Mouse (Mus musculus): Measurements from ENCODE around the gene Zcchc8. TPM values are rescaled to one million over a fixed set of nuclear protein-coding genes. Genes with fewer than 3 reads are reported as not detected.

The Zcchc8 gene
- total and polyA plus RNA-seq, 2 experiments from 2014 or later: 40.6 to 46.3 TPM

DNA sequence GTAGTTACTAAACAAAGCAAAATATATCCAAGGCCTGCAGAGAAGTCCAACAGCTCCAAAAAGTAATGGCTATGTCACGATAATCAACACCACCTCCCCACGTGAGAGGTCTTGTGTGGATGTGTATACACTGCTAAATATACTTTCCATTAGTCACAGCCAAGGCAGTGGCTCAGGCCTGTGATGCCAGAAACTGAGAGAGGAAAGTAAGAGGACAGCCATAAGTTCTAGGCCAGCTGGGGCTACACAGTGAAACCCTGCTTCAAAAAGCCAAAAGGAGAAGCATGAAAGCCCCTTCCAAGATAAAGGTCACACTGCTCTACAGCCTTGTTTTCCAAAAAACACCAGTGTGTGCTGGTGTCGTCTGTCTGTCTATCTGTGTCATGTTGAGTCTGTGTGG lies 59.3 kb downstream of the Zcchc8 start:
- TF ChIP-seq CTCF (IDR thresholded peaks at IDR 0.05): no peak
- no peak for ATAC-seq (ENCODE audit: low FRiP score)
- H3K36me3 ChIP-seq (ENCODE audit: insufficient read depth, low read length): no peaks in the 10 kb centered on the region
- no peak overlapping the region for H3K4me2 ChIP-seq (ENCODE audit: low read depth, low read length, poor library complexity, severe bottlenecking)
- H3K4me1 ChIP-seq (ENCODE audit: insufficient read depth, low read length): no peaks in the 10 kb centered on the region
- no peaks in the 10 kb centered on the region for H3K9me3 ChIP-seq (ENCODE audit: low read length)
- no peaks in the 10 kb centered on the region for H3K27me3 ChIP-seq (ENCODE audit: insufficient read depth, low read length)
- WGBS: 82% methylated on average over 3 of the region's 3 CpGs
- H3K4me3 ChIP-seq (ENCODE audit: low read depth, low read length): no peak overlapping the region
- DNase-seq (ENCODE audit: low spot score): no peak
- no peak overlapping the region for H3K9ac ChIP-seq (replicated peaks; ENCODE audit: low read length, poor library complexity, severe bottlenecking)
- no peak overlapping the region for H3K27ac ChIP-seq (ENCODE audit: low read depth, low read length)

DNA sequence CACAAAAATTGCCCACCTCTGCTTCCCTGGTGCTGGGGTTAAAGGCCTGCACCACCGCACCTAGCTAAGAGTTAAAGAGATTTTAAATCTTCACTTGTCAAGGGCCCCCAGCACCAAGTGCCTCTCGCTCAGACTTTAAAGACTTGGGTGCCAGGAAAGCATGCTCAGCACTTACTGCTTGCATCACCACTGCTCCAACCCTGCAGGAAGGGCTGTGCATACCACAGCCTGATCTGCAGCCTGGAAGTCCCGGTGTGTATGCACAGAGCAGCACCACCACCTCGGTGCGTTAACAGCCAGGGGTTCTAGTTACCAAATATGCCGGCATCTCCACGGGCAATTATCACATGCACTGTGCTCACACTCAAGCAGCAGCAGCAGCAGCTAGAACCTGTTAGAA lies 63.2 kb downstream of the Zcchc8 start:
- H3K27ac ChIP-seq (ENCODE audit: low read depth, low read length): no peak overlapping the region
- H3K4me2 ChIP-seq (ENCODE audit: low read depth, low read length, poor library complexity, severe bottlenecking): no peak overlapping the region
- 79% methylated on average over 7 of the region's 7 CpGs for WGBS
- no peak for TF ChIP-seq CTCF (IDR thresholded peaks at IDR 0.05)
- no peaks in the 10 kb centered on the region for H3K27me3 ChIP-seq (ENCODE audit: insufficient read depth, low read length)
- ATAC-seq (ENCODE audit: low FRiP score): no peak
- no peaks in the 10 kb centered on the region for H3K9me3 ChIP-seq (ENCODE audit: low read length)
- no peak overlapping the region for H3K4me3 ChIP-seq (ENCODE audit: low read depth, low read length)
- no peaks in the 10 kb centered on the region for H3K4me1 ChIP-seq (ENCODE audit: insufficient read depth, low read length)
- H3K9ac ChIP-seq (replicated peaks; ENCODE audit: low read length, poor library complexity, severe bottlenecking): no peak overlapping the region
- DNase-seq (ENCODE audit: low spot score): no peak
- peaks cover 12% of the 10 kb centered on the region for H3K36me3 ChIP-seq (ENCODE audit: insufficient read depth, low read length)

DNA sequence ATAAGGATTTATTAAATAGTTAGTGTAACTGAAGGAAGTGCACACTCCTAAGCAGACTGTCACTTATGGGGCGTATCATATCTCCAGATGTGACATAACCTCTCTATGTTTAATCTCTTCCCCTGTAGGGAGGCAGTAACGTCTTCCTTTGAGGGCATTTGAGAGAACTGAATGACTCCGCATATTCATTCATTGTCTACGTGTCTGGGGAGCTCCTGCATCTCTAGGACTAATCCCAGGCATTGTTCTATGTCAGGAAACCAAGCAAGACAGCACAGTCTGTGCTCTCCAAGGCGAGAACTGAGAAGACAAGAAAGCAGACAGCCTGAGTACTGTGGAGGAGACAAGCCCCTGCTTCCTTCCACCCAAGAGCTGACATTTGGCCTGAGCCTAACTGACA lies 66.0 kb downstream of the Zcchc8 start:
- Histone ChIP-seq H3K4me2 (ENCODE audit: low read depth, low read length, poor library complexity, severe bottlenecking) (no peak overlapping the region), H3K4me1 (ENCODE audit: insufficient read depth, low read length) (no peaks in the 10 kb centered on the region), H3K4me3 (ENCODE audit: low read depth, low read length) (no peak overlapping the region), H3K36me3 (ENCODE audit: insufficient read depth, low read length) (peaks cover 12% of the 10 kb centered on the region), H3K27me3 (ENCODE audit: insufficient read depth, low read length) (no peaks in the 10 kb centered on the region), H3K9me3 (ENCODE audit: low read length) (no peaks in the 10 kb centered on the region), H3K27ac (ENCODE audit: low read depth, low read length) (no peak overlapping the region), H3K9ac (replicated peaks; ENCODE audit: low read length, poor library complexity, severe bottlenecking) (no peak overlapping the region)
- DNase-seq (ENCODE audit: low spot score) (no peak), ATAC-seq (ENCODE audit: low FRiP score) (no peak)
- TF ChIP-seq CTCF (IDR thresholded peaks at IDR 0.05): no peak
- 21% methylated on average over 5 of the region's 5 CpGs for WGBS

DNA sequence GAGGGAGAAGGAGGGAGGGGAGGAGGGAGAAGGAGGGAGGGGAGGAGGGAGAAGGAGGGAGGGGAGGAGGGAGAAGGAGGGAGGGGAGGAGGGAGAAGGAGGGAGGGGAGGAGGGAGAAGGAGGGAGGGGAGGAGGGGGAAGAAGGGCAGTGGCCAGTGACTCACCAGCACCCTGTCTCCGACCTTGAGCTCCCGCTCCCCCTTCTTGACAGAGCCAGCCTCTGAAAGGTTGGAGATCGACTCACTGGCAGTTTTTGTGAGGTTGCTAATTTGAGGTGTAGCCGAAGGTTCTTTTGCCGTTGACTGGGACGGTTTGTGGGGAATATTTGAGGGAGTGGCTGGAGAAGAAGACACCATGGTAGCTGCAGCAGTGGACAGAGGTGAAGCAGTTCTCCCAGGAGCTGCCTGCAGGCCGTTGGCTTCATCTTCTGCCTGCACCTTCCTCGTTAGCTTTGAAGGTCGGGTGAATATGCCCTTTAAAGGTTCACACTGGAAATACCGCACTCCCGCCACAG lies 67.6 kb downstream of the Zcchc8 start:
- Histone ChIP-seq H3K36me3 (ENCODE audit: insufficient read depth, low read length) (peaks cover 12% of the 10 kb centered on the region), H3K4me2 (ENCODE audit: low read depth, low read length, poor library complexity, severe bottlenecking) (no peak overlapping the region), H3K4me3 (ENCODE audit: low read depth, low read length) (no peak overlapping the region), H3K9me3 (ENCODE audit: low read length) (no peaks in the 10 kb centered on the region), H3K4me1 (ENCODE audit: insufficient read depth, low read length) (no peaks in the 10 kb centered on the region), H3K9ac (replicated peaks; ENCODE audit: low read length, poor library complexity, severe bottlenecking) (no peak overlapping the region), H3K27ac (ENCODE audit: low read depth, low read length) (no peak overlapping the region), H3K27me3 (ENCODE audit: insufficient read depth, low read length) (no peaks in the 10 kb centered on the region)
- 91% methylated on average over 11 of the region's 11 CpGs for WGBS
- TF ChIP-seq CTCF (IDR thresholded peaks at IDR 0.05): no peak
- DNase-seq (ENCODE audit: low spot score) (no peak), ATAC-seq (ENCODE audit: low FRiP score) (no peak)

DNA sequence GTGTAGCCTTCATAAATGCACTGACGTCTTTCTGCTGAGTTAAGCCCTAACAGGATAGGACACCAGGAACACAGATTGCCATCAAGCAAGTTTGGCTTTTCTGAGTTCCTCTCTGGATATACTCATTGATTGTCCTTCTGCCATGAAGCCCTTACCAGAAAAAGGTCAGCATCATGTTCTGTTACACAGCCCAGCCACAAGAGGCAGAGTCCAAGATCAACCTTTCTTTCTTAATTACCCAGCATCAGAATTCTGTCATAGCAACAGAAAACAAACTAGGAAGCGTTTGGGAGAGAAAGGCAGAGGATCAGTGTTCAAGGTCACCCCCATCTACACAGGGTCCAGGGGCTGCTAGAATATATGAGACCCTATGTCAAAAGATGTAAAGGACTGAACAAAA lies 70.1 kb downstream of the Zcchc8 start:
- no peaks in the 10 kb centered on the region for H3K4me1 ChIP-seq (ENCODE audit: insufficient read depth, low read length)
- DNase-seq (ENCODE audit: low spot score) (no peak), ATAC-seq (ENCODE audit: low FRiP score) (no peak)
- WGBS: 63% methylated on average over 2 of the region's 2 CpGs
- H3K27me3 ChIP-seq (ENCODE audit: insufficient read depth, low read length): no peaks in the 10 kb centered on the region
- no peaks in the 10 kb centered on the region for H3K9me3 ChIP-seq (ENCODE audit: low read length)
- no peak overlapping the region for H3K9ac ChIP-seq (replicated peaks; ENCODE audit: low read length, poor library complexity, severe bottlenecking)
- peaks cover 32% of the 10 kb centered on the region for H3K36me3 ChIP-seq (ENCODE audit: insufficient read depth, low read length)
- no peak overlapping the region for H3K4me2 ChIP-seq (ENCODE audit: low read depth, low read length, poor library complexity, severe bottlenecking)
- peak; percentile 26; the same call in 1 of the 2 replicates for TF ChIP-seq CTCF (IDR thresholded peaks at IDR 0.05)
- H3K4me3 ChIP-seq (ENCODE audit: low read depth, low read length): no peak overlapping the region
- no peak overlapping the region for H3K27ac ChIP-seq (ENCODE audit: low read depth, low read length)

Other genes with a start within 250 kb of the Zcchc8 start
- 0.61 and 0.77 TPM in 2 replicates for gene Lrrc43, start 231.8 kb downstream of the Zcchc8 start, total RNA-seq (2014; rRNA removed)
- gene Lrrc43, start 231.8 kb downstream of the Zcchc8 start, polyA plus RNA-seq (2015; fragmentation: Nextera tagmentation; extraction: Ambion mirVana): 1.2 and 1.3 TPM in 2 replicates
- not detected in 2 replicates for gene Il31, start 231.6 kb downstream of the Zcchc8 start, total RNA-seq (2014; rRNA removed)
- not detected in 2 replicates for gene Il31, start 231.6 kb downstream of the Zcchc8 start, polyA plus RNA-seq (2015; fragmentation: Nextera tagmentation; extraction: Ambion mirVana)
- 3.9 and 5.3 TPM in 2 replicates for gene B3gnt4, start 210.6 kb downstream of the Zcchc8 start, total RNA-seq (2014; rRNA removed)
- 1.3 and 1.4 TPM in 2 replicates for gene B3gnt4, start 210.6 kb downstream of the Zcchc8 start, polyA plus RNA-seq (2015; fragmentation: Nextera tagmentation; extraction: Ambion mirVana)
- 77.6 and 81.1 TPM in 2 replicates for gene Diablo, start 196.9 kb downstream of the Zcchc8 start, total RNA-seq (2014; rRNA removed)
- gene Diablo, start 196.9 kb downstream of the Zcchc8 start, polyA plus RNA-seq (2015; fragmentation: Nextera tagmentation; extraction: Ambion mirVana): 87.2 and 89.5 TPM in 2 replicates
- gene Gm49027, start 195.6 kb downstream of the Zcchc8 start, total RNA-seq (2014; rRNA removed): 0.93 and 2.1 TPM in 2 replicates
- gene Gm49027, start 195.6 kb downstream of the Zcchc8 start, polyA plus RNA-seq (2015; fragmentation: Nextera tagmentation; extraction: Ambion mirVana): 0.18 and 0.43 TPM in 2 replicates
- gene Vps33a, start 148.1 kb downstream of the Zcchc8 start, total RNA-seq (2014; rRNA removed): 56.2 and 58.1 TPM in 2 replicates
- gene Vps33a, start 148.1 kb downstream of the Zcchc8 start, polyA plus RNA-seq (2015; fragmentation: Nextera tagmentation; extraction: Ambion mirVana): 39.4 and 42.0 TPM in 2 replicates
- gene Clip1, start 36.5 kb downstream of the Zcchc8 start, total RNA-seq (2014; rRNA removed): 73.1 and 80.0 TPM in 2 replicates
- 64.2 and 77.5 TPM in 2 replicates for gene Clip1, start 36.5 kb downstream of the Zcchc8 start, polyA plus RNA-seq (2015; fragmentation: Nextera tagmentation; extraction: Ambion mirVana)
- 41.9 and 71.9 TPM in 2 replicates for gene Rsrc2, start 28.3 kb upstream of the Zcchc8 start, total RNA-seq (2014; rRNA removed)
- 117 and 133 TPM in 2 replicates for gene Rsrc2, start 28.3 kb upstream of the Zcchc8 start, polyA plus RNA-seq (2015; fragmentation: Nextera tagmentation; extraction: Ambion mirVana)
- 2.7 and 9.5 TPM in 2 replicates for gene Kntc1, start 28.6 kb upstream of the Zcchc8 start, total RNA-seq (2014; rRNA removed)
- 1.8 and 3.0 TPM in 2 replicates for gene Kntc1, start 28.6 kb upstream of the Zcchc8 start, polyA plus RNA-seq (2015; fragmentation: Nextera tagmentation; extraction: Ambion mirVana)
- not detected in 2 replicates for gene Hcar2, start 144.4 kb upstream of the Zcchc8 start, total RNA-seq (2014; rRNA removed)
- not detected in 2 replicates for gene Hcar2, start 144.4 kb upstream of the Zcchc8 start, polyA plus RNA-seq (2015; fragmentation: Nextera tagmentation; extraction: Ambion mirVana)
- gene Hcar1, start 158.9 kb upstream of the Zcchc8 start, total RNA-seq (2014; rRNA removed): 1.1 and 1.9 TPM in 2 replicates
- gene Hcar1, start 158.9 kb upstream of the Zcchc8 start, polyA plus RNA-seq (2015; fragmentation: Nextera tagmentation; extraction: Ambion mirVana): 0.64 and 0.71 TPM in 2 replicates
- 13.8 and 25.4 TPM in 2 replicates for gene Denr, start 186.1 kb upstream of the Zcchc8 start, total RNA-seq (2014; rRNA removed)
- gene Denr, start 186.1 kb upstream of the Zcchc8 start, polyA plus RNA-seq (2015; fragmentation: Nextera tagmentation; extraction: Ambion mirVana): 130 and 158 TPM in 2 replicates
- gene Gm43518, start 206.3 kb upstream of the Zcchc8 start, total RNA-seq (2014; rRNA removed): 6.0 TPM in 1 of 2 replicates, not detected in the other
- gene Gm43518, start 206.3 kb upstream of the Zcchc8 start, polyA plus RNA-seq (2015; fragmentation: Nextera tagmentation; extraction: Ambion mirVana): 2.7 and 2.8 TPM in 2 replicates
- 0.27 and 9.8 TPM in 2 replicates for gene Ccdc62, start 209.6 kb upstream of the Zcchc8 start, total RNA-seq (2014; rRNA removed)
- gene Ccdc62, start 209.6 kb upstream of the Zcchc8 start, polyA plus RNA-seq (2015; fragmentation: Nextera tagmentation; extraction: Ambion mirVana): 2.9 and 3.8 TPM in 2 replicates